Mouse (Mus musculus): ENCODE measurements around the gene Fam32a. TPM values are rescaled to one million over a fixed set of nuclear protein-coding genes. Genes with fewer than 3 reads are reported as not detected.

Gene Fam32a
- total RNA-seq (2021) = 10 to 100 TPM; 24.9 to 27.5 TPM

GRCm38 (mm10) chr8:72219541-72220363 is at the start of gene Fam32a:
TSS of gene Fam32a (plus strand) at chr8:72219730.
- intact Hi-C loops (cut with DNase I) = loop anchor here (5.0 kb wide), 1 partner anchor 42 kb away; no protein-coding TSS in a partner anchor
- DNase-seq = peak; percentile 91 to 94

- intact Hi-C loops (cut with DNase I) = loop anchor here (1.0 to 5.0 kb wide), 5 partner anchors 40 to 300 kb away; partner anchors contain the start of genes Ap1m1, Cherp and Fam32a
These were observed 42.1 kb upstream of the Fam32a start for GRCm38 (mm10) chr8:72177346-72177925.

GRCm38 (mm10) chr8:72183554-72184202 is 35.9 kb upstream of the Fam32a start:
- no peak for DNase-seq
- intact Hi-C loops (cut with DNase I) = no loop called here

More at GRCm38 (mm10) chr8:72177346-72177925, 42.1 kb upstream of the Fam32a start:
- peak; percentile 83 to 92 for DNase-seq

GRCm38 (mm10) chr8:72187793-72188331 is 31.7 kb upstream of the Fam32a start:
- peak in 1 of 2 experiments; percentile 9 for DNase-seq
- intact Hi-C loops (cut with DNase I) = no loop called here

- intact Hi-C loops (cut with DNase I) = no loop called here
- no peak for DNase-seq
These were observed 29.9 kb upstream of the Fam32a start, which contains the start of gene Hsh2d for GRCm38 (mm10) chr8:72189417-72190214. TSS of gene Hsh2d (plus strand) at chr8:72189638.

- intact Hi-C loops (cut with DNase I) = no loop called here
- DNase-seq = no peak
These were observed 29.4 kb upstream of the Fam32a start for GRCm38 (mm10) chr8:72190215-72190539.

- no peak for DNase-seq
- intact Hi-C loops (cut with DNase I) = no loop called here
These were observed 27.5 kb upstream of the Fam32a start for GRCm38 (mm10) chr8:72192065-72192464.

GRCm38 (mm10) chr8:72197997-72198396 is 21.5 kb upstream of the Fam32a start:
- no peak for DNase-seq
- intact Hi-C loops (cut with DNase I) = no loop called here

- intact Hi-C loops (cut with DNase I) = no loop called here
- no peak for DNase-seq
These were observed 10.9 kb upstream of the Fam32a start for GRCm38 (mm10) chr8:72208582-72208981.

GRCm38 (mm10) chr8:72210222-72210621 is 9.3 kb upstream of the Fam32a start:
- intact Hi-C loops (cut with DNase I) = no loop called here

GRCm38 (mm10) chr8:72210710-72211109 is 8.8 kb upstream of the Fam32a start:
- intact Hi-C loops (cut with DNase I) = no loop called here
- DNase-seq = no peak

More at GRCm38 (mm10) chr8:72210222-72210621, 9.3 kb upstream of the Fam32a start:
- DNase-seq = no peak

GRCm38 (mm10) chr8:72211846-72212245 is 7.7 kb upstream of the Fam32a start:
- intact Hi-C loops (cut with DNase I) = no loop called here

GRCm38 (mm10) chr8:72212751-72213150 is 6.8 kb upstream of the Fam32a start, which contains the start of gene Cib3:
TSS of gene Cib3 (minus strand) at chr8:72212837.
- no peak for DNase-seq
- intact Hi-C loops (cut with DNase I) = no loop called here

More at GRCm38 (mm10) chr8:72211846-72212245, 7.7 kb upstream of the Fam32a start:
- no peak for DNase-seq

GRCm38 (mm10) chr8:72213536-72213935 is 6.0 kb upstream of the Fam32a start, which contains the start of gene Gm11034:
TSS of gene Gm11034 (minus strand) at chr8:72213636.
- no peak for DNase-seq
- intact Hi-C loops (cut with DNase I) = no loop called here

- DNase-seq = peak in 1 of 2 experiments; percentile 10
- intact Hi-C loops (cut with DNase I) = loop anchor here (5.0 kb wide), 1 partner anchor 38 kb away; no protein-coding TSS in a partner anchor
These were observed 4.5 kb upstream of the Fam32a start for GRCm38 (mm10) chr8:72215060-72215459.

- no peak for DNase-seq
- intact Hi-C loops (cut with DNase I) = loop anchor here (5.0 kb wide), 1 partner anchor 39 kb away; no protein-coding TSS in a partner anchor
These were observed 3.7 kb upstream of the Fam32a start for GRCm38 (mm10) chr8:72215871-72216270.

- intact Hi-C loops (cut with DNase I) = loop anchor here (5.0 kb wide), 1 partner anchor 42 kb away; no protein-coding TSS in a partner anchor
- no peak for DNase-seq
These were observed 569 bp upstream of the Fam32a start for GRCm38 (mm10) chr8:72218781-72219540.

- intact Hi-C loops (cut with DNase I) = no loop called here
- DNase-seq = no peak
These were observed 1.2 kb downstream of the Fam32a start for GRCm38 (mm10) chr8:72220758-72221157.

GRCm38 (mm10) chr8:72222656-72223055 is 3.1 kb downstream of the Fam32a start:
- DNase-seq = no peak
- intact Hi-C loops (cut with DNase I) = no loop called here

Measured in heart, postnatal 10 days (tissue).